Mouse (Mus musculus) spleen, adult 2 months (tissue): Measurements from ENCODE around the gene Ddx24.

Experiments
- CTCF ChIP-seq: fragments of 200-500 bp; IDR thresholded peaks from 2 replicates; pipeline ENCODE4 v1.5.1; 2011; ENCODE audit warnings: mild to moderate bottlenecking, inconsistent platforms; ENCODE audit not compliant: insufficient read depth, insufficient read length, insufficient replicate concordance; ENCODE audit errors: extremely low read depth
- POLR2A ChIP-seq: fragments of 200-500 bp; IDR thresholded peaks from 2 replicates; pipeline ENCODE4 v1.6.1; 2011; ENCODE audit warnings: low read depth, low read length, inconsistent platforms

- TF ChIP-seq CTCF = no peak
- TF ChIP-seq POLR2A = no peak
Measured at GRCm38 (mm10) chr12:103407720-103408119, 17.9 kb downstream of the Ddx24 start, which contains the start of gene 9330161L09Rik.
